36 mouse cellular contexts compared by ENCODE assay signal in the genomic region with DNA sequence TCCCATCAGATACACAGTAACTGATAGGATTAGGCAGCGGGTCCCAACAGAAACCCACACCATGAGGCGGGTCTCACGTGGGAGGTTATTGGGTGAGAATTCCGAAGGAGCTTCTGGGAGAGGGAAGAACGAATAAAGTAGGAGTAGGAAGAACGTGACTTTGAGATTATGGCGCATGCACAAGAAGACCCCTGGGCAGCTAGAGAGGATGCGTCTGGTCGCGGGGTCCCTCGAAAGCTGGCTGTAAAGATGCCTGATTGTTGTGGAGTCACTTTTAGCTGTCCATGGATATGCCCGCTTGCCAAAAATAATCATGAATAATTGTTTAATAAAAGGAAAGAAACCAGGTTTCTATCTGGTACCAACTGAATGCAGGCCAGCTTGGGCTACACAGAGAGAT. TPM values are rescaled to one million over a fixed set of nuclear protein-coding genes. Genes with fewer than 3 reads are reported as not detected.
"Had no signal": no experiment of that assay in that cellular context is flagged by ENCODE, and none has a peak within 500 bp of the region (broad histone marks: within the 10 kb centered on the region; RNA-seq: fewer than 3 reads in every experiment).

No protein-coding gene starts in this region.

- H3K27me3 ChIP-seq: heart, embryonic 13.5 days; heart, embryonic 15.5 days; hindbrain, embryonic 12.5 days; intestine, embryonic 15.5 days; limb, embryonic 12.5 days had no signal

- H3K9ac ChIP-seq: heart, embryonic 13.5 days; heart, embryonic 15.5 days; hindbrain, embryonic 12.5 days; hindbrain, embryonic 14.5 days; intestine, embryonic 15.5 days; limb, embryonic 12.5 days had no signal

- DNase-seq: gastrocnemius, adult 2 months; gastrocnemius, postnatal 10 days; gastrocnemius, postnatal 25 days; heart, postnatal 4 days; kidney, adult 18-20 months; kidney, adult 8-10 months; kidney, postnatal 10 days; kidney, postnatal 4 days; liver had no signal

- H3K4me3 ChIP-seq: gastrocnemius, adult 2 months; heart, embryonic 13.5 days; heart, embryonic 15.5 days; hindbrain, embryonic 10.5 days; hindbrain, embryonic 12.5 days; intestine, embryonic 15.5 days; layer of hippocampus, adult 2 months; left cerebral cortex, adult 2 months; limb, embryonic 10.5 days; limb, embryonic 12.5 days had no signal

- H3K27ac ChIP-seq: gastrocnemius, adult 2 months; heart, embryonic 15.5 days; hindbrain, embryonic 10.5 days; hindbrain, embryonic 12.5 days; hindbrain, embryonic 14.5 days; intestine, embryonic 15.5 days; layer of hippocampus, adult 2 months; left cerebral cortex, adult 2 months; limb, embryonic 10.5 days; limb, embryonic 12.5 days had no signal

- H3K9me3 ChIP-seq: heart, embryonic 13.5 days; heart, embryonic 15.5 days; hindbrain, embryonic 10.5 days; hindbrain, embryonic 12.5 days; intestine, embryonic 15.5 days; limb, embryonic 10.5 days; limb, embryonic 12.5 days had no signal

- H3K4me1 ChIP-seq: heart, embryonic 13.5 days; heart, embryonic 15.5 days; hindbrain, embryonic 12.5 days; intestine, embryonic 15.5 days; limb, embryonic 10.5 days; limb, embryonic 12.5 days had no signal

- H3K4me2 ChIP-seq: heart, embryonic 13.5 days; heart, embryonic 15.5 days; hindbrain, embryonic 12.5 days; hindbrain, embryonic 14.5 days; intestine, embryonic 15.5 days; limb, embryonic 12.5 days; liver, embryonic 11.5 days had no signal

- H3K36me3 ChIP-seq: heart, embryonic 13.5 days; heart, embryonic 15.5 days; hindbrain, embryonic 10.5 days; hindbrain, embryonic 12.5 days; intestine, embryonic 15.5 days; limb, embryonic 10.5 days; limb, embryonic 12.5 days had no signal

- ATAC-seq: hindbrain, embryonic 16.5 days; inflammation-experienced regulatory T-cells, adult 6 months; intestine, embryonic 15.5 days; intestine, postnatal 0 days had no signal

RNA-seq across cellular contexts. Expression of a gene that starts 15.7 kb away (rescaled TPM):
- total RNA-seq: gastrocnemius, adult 2 months; gastrocnemius, postnatal 10 days; gastrocnemius, postnatal 25 days; gastrocnemius, postnatal 4 days; granulocyte monocyte progenitor cell, adult 5-6 weeks; heart, adult 18-20 months; heart, postnatal 25 days; heart, postnatal 4 days; layer of hippocampus, adult 2 months; layer of hippocampus, postnatal 10 days; layer of hippocampus, postnatal 25 days; left cerebral cortex, adult 2 months; left cerebral cortex, postnatal 14 days; left cerebral cortex, postnatal 36 days had no signal
- polyA plus RNA-seq: frontal cortex, adult 2 months; heart, embryonic 13.5 days; heart, embryonic 15.5 days; heart, postnatal 0 days; hindbrain, embryonic 14.5 days; hindbrain, embryonic 16.5 days; inflammation-experienced regulatory T-cells, adult 6 months; intestine, embryonic 15.5 days; intestine, postnatal 0 days; kidney, embryonic 14.5 days; kidney, embryonic 16.5 days; limb, embryonic 10.5 days; limb, embryonic 12.5 days; liver, embryonic 11.5 days had no signal

RNA-seq across cellular contexts. Expression of a gene that starts 23.5 kb away (rescaled TPM):
- total RNA-seq: gastrocnemius, adult 2 months; gastrocnemius, postnatal 10 days; gastrocnemius, postnatal 25 days; granulocyte monocyte progenitor cell, adult 5-6 weeks; heart, adult 18-20 months; heart, postnatal 25 days; heart, postnatal 4 days; layer of hippocampus, adult 2 months; layer of hippocampus, postnatal 10 days; layer of hippocampus, postnatal 25 days; left cerebral cortex, adult 2 months; left cerebral cortex, postnatal 14 days; left cerebral cortex, postnatal 36 days had no signal
- polyA plus RNA-seq: frontal cortex, adult 2 months; heart, embryonic 13.5 days; heart, embryonic 15.5 days; heart, postnatal 0 days; inflammation-experienced regulatory T-cells, adult 6 months; intestine, embryonic 15.5 days; intestine, postnatal 0 days; kidney, embryonic 16.5 days; limb, embryonic 10.5 days; limb, embryonic 12.5 days had no signal

RNA-seq across cellular contexts. Expression of a gene that starts 33.2 kb away (rescaled TPM):
- total RNA-seq: gastrocnemius, adult 2 months; gastrocnemius, postnatal 10 days; gastrocnemius, postnatal 25 days; gastrocnemius, postnatal 4 days; granulocyte monocyte progenitor cell, adult 5-6 weeks; heart, adult 18-20 months; heart, postnatal 25 days; heart, postnatal 4 days; layer of hippocampus, postnatal 10 days; layer of hippocampus, postnatal 25 days; left cerebral cortex, postnatal 14 days had no signal
- polyA plus RNA-seq: heart, embryonic 13.5 days; heart, embryonic 15.5 days; heart, postnatal 0 days; hindbrain, embryonic 10.5 days; hindbrain, embryonic 12.5 days; hindbrain, embryonic 14.5 days; hindbrain, embryonic 16.5 days; intestine, embryonic 15.5 days; intestine, postnatal 0 days; kidney, embryonic 14.5 days; kidney, embryonic 16.5 days; limb, embryonic 10.5 days; limb, embryonic 12.5 days; limb, embryonic 14.5 days; liver, embryonic 11.5 days had no signal

RNA-seq across cellular contexts. Expression of a gene that starts 46.4 kb away (rescaled TPM):
- total RNA-seq: gastrocnemius, adult 2 months; gastrocnemius, postnatal 10 days; gastrocnemius, postnatal 25 days; gastrocnemius, postnatal 4 days; granulocyte monocyte progenitor cell, adult 5-6 weeks; heart, adult 18-20 months; heart, postnatal 4 days; left cerebral cortex, adult 2 months; left cerebral cortex, postnatal 14 days; left cerebral cortex, postnatal 36 days had no signal
- polyA plus RNA-seq: frontal cortex, adult 2 months; heart, embryonic 15.5 days; heart, postnatal 0 days; hindbrain, embryonic 10.5 days; hindbrain, embryonic 12.5 days; hindbrain, embryonic 14.5 days; hindbrain, embryonic 16.5 days; intestine, embryonic 15.5 days; intestine, postnatal 0 days; kidney, embryonic 14.5 days; limb, embryonic 10.5 days; limb, embryonic 12.5 days; liver, embryonic 11.5 days had no signal
